Mouse (Mus musculus): ENCODE measurements around the gene Podn.

The Podn gene

DNA sequence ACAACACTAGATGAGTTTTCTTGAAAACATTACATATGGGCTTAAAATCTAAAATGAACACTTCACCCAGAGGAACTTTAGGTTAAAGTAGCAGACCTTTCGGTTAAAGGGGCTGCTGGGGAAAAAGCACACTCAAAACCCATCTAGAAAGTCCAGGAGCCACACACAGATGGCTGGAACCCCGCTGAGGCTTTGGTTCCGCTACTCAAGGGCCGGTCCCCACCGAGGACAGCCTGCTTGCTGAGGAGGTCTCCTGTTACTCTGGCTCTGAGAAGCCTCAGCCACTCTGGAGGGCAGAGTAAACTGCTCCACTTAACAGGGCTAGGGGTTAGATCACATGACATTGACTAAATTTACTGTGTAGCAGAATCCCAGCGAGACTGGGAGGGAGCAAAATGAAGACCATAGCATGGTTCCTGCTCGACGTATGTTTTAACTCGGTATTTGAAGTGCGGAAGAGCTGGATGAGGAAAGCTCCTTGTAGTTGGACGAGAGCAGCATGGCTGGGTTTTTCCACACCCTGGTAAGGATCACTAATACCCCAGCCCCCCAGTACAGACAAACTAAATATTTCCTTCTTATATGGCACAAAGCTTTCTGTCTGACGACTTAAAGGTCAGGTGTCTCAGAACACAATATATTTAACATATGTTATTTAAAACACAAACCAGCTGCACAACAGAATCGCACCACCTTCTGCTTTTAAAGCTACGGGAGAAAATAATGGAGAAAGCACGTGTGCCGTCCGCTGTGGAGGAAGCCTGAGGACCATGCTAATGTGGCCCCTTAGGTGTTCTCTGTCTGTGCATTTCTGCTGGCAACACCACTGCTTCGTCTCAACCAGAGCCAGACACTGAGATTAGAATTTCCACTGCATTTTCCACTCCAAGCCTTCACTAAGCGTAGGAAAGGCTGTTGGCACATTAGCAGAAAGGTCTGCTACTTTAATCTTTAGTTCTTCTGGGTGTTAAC, 50.8 kb downstream of the Podn start:
- no peak for DNase-seq (ENCODE audit: low read depth)

DNA sequence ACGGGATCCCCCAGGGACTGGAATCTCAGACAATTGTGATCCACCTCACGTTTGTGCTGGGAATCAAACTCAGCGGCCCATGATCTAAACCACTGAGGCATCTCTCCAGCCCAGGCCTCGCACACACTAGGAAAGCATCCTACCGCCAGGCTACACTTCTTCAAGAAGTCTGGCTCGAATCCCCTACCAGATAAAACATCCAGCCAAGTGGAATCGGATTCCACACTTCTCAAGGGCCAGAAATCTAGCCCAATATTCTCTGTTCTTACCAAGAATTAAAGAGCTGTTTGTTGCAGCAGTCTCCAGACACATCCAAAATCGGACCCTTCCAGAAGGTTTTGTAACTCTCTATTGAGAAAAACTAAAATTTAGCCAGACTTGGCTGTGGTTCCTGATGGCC, 59.2 kb downstream of the Podn start:
- DNase-seq (ENCODE audit: low read depth) = no peak

DNA sequence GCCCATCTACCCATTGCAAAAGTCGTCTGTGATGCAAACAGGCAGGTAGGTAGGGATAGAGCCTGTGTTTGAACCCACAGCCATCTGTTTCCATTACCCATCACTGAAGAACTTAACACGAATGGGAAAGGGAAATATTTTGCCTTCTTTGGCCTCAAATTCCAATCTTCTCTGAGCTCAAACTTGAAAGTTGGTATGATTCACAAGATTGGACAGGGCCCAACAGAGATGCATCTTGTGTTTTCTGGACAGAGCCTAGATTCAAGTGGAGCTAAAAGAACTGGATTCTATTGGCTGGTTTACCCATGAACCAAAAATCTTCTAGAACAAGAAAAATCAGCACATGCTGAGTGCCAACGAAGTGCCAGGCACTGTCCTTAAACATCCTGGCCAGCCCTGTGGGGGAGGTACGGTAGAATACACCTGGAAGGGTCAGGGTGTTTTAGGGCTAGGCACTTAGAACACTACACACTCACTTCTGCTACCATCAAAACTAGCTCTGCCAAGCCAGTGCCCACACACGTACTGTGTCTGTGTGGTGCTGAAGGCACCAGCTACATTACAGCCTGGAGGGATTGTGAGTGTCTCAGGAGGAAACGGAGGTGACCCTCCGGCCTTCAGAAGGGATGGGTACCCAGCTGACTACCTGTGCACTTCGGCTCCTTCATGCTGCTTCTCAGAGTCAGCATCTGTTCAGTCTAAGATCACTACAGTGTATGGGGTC, 63.0 kb downstream of the Podn start:
- DNase-seq (ENCODE audit: low read depth) = no peak

DNA sequence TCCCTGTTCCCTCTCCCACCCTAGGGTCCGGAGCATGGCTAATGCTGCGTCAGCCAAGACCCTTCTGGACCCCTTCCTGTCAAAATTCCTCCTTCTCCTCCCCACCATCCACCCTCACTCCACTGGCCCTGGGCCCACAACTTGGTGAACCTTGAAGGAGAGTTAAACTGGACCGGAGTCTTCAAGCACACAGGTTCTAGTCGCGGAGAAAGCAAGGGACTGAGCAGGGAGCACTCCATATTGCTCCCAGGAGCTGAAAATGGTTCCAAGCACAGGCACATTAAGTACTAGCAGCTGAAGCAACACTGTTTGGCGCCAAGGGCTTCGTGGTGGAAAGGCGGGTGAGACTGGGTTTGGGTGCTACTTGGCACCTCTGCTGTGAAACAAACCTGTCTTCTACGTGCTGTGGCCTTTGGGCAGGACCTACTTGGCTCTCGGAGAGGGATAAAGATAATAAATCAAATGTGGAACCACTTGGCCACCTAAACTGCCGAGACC, 63.8 kb downstream of the Podn start:
- DNase-seq (ENCODE audit: low read depth) = no peak

DNA sequence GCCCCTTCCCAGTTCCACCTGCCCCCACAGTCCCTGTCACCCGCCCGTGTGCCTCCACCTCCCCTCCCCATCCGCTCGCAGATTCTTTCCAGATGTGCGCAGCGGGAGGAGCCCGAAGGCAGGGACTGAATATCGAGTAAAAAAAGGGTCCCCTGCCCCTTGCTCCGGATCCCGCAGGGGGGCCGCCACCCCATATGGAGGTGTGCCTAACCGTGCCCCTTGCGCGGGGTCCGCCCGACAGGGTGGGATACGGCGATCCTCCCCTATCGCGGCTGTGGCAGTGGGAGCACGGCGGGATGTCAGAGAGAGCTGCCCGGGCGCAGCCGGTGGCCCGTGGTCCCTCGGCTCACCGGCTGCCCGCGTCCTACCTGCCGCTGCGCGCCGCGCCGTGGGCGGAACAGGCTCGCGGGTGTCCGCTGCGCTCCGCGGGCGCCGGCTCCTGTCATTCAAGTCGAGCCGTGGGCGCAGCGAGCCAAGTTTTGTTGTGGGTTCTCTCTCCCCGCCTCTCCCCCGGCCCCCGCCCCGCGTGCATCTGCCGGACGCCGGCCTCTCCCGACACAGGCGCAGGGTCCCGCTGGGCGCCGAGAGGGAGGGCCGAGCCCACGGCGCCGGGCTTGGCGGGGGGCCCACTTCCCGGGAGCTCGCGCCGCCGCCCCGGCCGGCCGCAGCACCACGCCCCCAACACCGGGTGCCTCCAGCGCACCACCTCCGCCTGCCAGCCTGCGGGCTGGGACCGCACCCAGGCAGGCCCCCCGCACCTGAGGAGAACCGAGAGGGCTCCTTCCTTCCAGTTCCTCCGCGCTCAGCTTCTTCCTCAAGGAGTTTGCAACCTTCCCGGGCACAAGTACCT, 64.5 kb downstream of the Podn start:
- DNase-seq (ENCODE audit: low read depth) = no peak

DNA sequence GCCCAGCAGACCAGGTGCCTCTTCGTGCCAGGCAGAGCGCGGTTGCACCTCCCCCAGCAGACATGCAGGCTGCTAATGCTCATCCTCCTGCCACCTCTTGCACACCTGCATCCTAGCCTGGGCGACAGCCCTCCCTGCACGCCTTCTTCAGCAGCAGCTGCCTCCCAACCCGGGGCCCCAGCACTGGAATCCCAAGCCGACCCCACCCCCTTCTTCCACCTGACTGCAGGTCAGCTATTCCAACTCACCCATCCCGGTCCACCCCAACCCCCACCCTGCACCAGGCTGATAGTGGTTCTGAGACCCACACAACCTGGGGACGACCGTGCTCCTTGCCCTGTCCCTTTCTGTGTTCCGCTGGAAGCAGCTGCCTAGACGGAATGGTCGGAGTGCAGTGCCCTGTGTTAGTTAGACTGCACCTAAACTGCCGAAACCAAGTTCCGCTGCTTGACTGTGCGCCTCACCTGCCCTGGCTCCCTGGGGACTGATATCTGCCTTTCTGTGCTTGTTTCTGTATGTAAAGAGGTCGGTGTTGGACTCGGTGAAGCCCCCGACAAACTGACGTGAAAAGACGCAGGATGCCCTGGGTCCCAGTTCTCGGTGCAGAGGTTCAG, 65.2 kb downstream of the Podn start:
- no peak for DNase-seq (ENCODE audit: low read depth)

DNA sequence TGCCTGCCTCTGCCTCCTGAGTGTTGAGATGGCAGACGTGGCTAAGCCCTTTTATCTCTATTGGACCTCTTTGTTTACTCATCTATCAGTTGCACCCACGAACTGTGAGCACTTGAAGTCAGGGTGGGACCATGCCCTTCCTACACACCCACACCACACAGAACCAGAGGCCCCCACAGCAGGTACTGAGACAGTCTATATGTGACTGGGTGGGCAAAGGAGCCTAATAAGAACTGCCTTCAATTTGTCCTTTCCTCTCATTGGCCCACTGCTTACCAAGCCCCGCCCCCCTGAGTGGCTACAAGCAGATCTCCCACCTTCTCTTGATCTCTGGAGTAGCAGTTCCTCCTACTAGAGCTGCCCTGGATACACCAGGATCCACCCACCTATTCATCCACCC, 70.1 kb downstream of the Podn start:
- DNase-seq (ENCODE audit: low read depth) = no peak

DNA sequence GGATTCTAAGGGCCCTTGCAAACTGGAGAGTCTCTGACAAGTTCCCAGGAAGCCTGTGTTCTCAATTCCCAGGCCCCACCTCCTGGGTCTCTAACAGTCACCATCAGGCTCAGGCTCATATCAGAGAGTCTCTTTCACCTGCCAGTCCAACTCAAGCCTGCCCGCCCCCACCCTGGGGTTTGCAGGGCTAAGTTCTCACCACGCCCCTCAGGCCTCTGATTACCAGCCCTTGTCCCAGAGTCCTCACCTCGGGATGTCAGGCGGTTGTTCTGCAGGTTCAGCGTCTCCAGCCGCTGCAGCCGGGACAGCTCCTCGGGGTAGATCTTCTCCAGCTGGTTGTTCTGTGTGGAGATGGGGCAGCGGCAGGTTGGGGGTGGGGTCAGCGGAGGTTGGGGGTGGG, 71.0 kb downstream of the Podn start:
- no peak for DNase-seq (ENCODE audit: low read depth)

DNA sequence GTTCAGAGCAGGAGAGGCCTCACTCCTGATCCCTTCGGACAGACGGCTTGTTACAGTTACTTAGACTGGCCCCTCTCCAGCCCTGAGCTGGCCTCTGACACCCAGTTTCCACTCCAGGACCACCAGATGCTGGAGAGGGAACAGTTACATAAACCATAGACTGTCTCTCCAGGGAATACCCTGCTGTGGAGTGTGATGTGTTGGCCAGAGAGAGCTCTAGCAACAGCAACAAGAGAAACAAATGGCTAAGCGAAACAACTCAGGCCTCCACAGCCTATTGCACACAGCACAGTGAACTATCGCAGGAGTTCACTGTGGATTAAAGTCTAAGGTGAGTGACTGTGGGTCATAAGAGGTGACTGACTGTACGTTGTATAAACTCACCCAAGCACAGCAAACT, 71.6 kb downstream of the Podn start:
- DNase-seq (ENCODE audit: low read depth) = no peak

DNA sequence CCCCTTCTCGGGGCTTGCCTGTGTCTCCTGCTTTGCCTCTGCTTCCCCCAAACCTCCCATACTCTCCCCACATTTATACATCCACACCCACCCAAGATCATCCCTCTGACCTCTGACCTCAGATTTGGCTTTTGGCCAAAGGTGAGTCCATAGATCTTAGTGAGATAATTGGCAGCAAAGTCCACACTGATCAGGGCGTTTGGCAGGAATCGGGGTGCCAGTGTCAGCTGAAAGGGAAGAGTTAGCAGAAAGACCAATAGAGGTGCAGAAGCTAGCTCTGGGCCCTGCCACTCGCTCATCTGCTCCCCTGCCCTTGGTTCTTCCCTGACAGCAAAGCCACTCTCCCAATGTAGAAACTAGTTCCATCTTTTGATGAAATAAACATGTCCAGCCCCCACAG, 73.1 kb downstream of the Podn start:
- DNase-seq (ENCODE audit: low read depth) = no peak

DNA sequence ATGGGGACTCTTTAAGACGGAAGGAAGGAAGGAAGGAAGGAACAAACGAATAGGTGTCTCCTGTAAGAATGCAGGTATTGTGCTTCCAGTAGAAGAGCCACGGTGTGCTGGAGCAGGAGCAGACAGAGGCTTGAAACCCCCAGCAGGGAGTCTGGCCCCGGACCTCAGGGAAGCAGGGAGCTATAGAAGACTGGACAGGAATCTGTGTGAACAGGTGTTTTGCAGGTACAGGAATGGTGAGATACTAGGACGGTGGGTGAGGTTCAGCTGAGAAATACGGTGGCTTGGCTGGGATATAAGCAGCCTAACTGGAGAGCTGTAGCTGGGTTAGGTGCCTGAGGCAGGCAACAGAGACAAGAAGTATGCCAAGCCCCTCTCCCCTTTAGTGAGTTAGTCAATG, 76.1 kb downstream of the Podn start:
- DNase-seq (ENCODE audit: low read depth) = no peak

DNA sequence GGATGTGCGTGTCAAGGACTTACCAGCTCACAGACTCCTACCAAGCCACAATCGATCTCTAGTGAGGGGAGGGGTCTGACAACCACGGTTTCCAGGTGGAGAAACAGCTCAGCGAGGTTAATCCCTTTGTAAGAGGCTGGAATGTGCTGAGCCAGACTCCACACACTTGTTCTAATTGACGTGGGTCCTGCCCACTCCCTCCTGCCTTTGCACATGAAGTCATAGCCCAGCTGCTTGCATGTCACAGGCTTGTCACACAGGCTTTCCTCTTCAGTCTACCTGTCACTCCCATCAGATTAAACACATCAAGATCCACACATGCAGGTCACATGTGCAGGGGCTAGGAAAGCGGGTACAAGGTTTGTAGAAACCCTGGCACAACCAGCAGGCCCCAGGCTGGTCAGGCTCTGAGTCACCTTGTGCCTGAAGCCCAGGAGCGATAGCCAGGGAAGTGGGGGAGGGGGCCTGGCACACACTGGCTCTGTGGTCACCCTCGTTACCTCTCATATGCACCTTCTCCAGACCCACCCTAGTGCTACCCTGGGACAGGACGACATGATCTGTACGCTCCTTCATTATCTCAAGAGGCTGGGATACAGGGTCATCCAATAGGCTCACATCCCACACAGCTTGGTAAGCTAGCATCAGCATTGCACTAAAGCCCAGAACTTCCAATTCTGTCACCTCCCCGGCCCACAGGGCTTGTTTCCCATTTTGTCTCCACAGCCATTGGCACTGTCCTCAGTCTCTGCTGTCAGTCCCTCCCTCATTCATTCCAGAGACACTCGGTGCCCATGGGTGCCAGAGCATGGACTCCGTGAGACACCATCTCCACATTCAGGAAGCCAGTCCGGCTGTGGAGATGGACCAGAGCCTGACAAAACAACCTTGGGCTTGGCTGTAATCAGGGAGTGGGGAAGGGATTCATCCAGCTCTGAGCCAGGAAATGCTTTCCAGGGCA, 77.0 kb downstream of the Podn start:
- no peak for DNase-seq (ENCODE audit: low read depth)

DNA sequence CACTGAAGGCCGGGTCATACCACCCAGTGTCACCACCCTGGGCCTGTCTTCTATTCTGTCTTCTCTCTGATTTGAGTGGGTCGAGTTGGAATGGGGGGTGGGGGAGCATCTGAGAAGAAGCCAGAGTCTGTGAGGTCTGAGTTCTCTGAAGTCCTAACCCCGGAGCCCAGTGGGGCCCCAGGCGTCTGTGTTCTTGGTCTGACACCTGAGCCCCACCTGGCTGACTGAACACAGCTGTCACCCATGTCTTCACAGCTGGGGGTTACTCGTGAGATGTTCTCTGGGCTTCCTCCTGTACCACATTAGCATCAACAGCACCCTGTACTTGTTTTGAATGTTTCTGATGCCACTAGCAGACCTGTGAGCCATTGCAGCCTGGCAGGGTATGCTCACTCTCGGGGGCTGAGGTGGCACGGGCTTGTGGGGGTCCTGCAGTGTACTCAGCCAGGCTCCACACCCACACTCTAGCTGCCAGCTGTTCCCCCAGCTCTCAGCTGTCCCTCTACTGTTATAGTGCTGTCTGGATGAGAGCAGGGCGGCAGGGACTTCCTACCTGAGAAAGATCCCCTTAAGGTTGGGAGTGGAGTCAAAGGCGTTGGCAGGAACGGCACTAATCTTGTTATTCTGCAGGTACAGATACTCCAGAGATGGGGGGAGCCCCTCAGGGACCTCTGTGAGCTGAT, 77.9 kb downstream of the Podn start:
- no peak for DNase-seq (ENCODE audit: low read depth)

DNA sequence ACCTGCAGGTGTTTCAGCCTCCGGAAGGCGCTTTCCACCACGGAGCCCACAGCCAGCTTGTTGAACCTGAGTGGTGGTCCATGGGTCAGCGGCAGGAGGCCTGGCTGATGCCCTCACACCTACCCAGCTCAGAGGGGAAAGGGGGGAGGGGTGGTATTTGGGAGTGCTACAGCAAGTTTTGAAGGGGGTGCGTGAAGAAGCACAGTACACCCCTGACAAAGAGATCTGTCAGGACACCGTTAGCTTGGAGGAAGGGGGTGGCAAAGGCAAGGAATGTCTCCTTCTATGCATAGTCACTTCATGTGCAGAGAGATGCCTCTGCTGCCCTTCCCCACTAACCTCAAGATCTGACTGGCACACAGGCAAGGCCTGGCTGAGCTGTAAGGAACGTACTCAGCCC, 78.4 kb downstream of the Podn start:
- DNase-seq (ENCODE audit: low read depth) = no peak

DNA sequence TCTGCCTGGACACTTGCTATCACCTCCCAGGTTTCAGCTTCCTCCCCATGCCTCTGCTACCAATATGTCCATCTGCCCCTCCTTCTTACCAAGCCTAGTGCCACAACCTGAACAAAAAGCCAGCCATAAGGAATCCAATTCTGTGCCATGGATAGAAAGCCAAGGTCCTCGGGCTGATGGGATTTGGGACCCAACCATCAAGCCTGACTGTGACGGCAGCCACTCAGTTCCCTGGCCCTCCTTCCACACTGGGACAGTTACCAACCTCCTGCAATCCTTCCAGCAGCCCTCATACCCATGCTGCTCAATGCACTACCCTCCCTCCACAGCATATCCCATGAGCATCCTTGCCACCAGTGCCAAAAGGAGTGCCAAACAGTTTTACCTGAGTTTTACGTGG, 79.9 kb downstream of the Podn start:
- DNase-seq (ENCODE audit: low read depth) = no peak

DNA sequence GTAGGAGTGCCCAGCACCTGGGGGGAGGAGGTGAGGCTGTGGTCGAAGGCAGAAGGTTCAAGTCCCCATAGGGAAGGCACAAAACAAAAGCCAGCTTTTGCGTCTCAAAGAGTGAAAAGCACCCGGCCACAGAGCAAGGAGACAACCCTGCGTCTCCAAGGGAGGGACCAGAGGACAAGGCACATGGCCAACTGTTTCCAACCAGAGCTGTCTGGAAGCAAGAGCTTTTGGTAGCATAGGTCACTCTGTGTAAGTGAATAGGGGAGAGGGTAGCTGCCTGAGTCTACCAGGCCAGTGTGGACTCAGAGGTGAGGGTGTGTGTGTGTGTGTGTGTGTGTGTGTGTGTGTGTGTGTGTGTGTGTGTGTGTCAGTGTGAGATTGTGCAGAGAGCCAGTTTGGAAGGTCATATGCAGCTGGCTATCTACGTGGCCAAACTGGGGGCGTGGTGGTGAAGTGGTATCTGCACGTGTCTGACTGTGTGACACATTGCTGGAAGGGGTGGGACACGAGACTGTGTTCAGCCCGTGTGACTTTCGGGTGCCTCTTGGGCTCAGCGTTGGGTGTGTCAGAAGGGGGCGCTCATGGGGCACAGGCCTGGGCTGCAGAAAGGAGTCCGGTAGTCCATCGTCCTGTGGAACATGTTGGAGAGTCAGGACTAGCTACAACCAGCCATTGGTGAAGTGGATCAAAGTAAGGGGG, 81.0 kb downstream of the Podn start:
- DNase-seq (ENCODE audit: low read depth) = peak; percentile 56

DNA sequence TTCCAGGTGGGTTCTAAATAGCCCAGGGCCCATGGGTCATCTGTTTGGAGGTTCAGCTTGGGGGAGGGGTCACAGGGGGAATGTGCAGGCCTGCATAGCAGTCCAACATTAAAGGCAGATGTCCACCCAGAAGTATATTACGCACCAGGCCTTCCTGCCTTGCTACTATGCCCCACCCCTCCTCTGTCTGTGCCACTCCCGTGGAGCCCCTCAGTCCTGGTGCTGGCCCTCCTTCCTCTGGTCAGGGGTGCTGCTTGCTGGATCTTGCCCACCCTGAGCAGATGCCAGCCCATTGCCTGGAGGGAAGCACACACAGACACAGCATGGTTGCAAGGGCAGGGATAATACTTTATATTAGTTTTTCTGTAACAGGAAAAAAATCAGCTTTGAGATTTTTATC, 81.8 kb downstream of the Podn start:
- no peak for DNase-seq (ENCODE audit: low read depth)

DNA sequence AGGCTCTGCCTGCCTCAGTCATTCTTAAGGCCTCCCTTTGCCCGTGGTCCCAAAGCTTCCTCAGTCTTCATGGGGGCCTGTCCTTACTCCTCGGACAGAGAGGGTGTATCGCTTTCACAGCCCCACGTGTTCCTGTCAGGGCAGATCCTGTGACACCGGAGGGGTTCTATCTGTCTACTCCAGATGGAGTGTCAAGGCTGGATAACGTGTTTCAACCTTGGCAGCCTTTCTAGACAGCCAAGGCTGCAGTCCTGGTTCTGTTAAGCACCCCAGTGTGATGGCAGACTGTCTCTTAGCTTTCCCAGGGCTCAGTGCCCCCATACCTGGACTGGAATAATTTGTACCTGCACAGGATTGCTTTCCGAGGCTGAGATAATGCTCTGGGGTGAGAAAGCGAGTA, 87.7 kb downstream of the Podn start:
- DNase-seq (ENCODE audit: low read depth) = no peak

DNA sequence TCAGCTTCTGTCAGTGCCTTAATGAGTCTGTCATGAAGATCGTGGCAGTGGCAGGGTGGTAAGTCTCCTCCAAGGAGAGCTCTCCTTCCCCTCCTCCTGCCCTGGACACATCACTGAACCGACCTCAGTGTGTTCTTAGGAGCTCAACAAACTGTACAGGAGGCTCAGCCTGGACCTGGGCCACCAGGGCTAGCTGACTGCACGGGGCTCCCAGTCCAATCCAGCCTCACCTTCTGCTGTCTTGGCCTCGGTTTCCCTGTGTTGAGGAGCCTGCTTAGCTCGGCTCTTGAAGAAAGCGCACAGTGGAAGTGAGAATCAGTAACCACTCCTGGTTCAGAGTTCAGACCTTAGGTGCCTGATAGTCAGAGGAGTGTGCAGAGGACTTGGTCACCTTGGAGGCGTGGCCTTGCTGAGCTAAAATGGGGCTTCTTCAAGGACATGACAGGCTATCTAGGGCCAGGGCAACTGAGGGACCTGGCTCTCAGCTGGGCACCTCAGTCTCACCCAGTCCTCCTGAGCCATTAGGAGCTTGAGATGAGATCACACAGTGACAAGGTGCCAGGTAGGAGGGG, 88.6 kb downstream of the Podn start:
- DNase-seq (ENCODE audit: low read depth) = no peak

Measured in 416B (cell line).